Mouse (Mus musculus): Measurements from ENCODE around the gene Spdye4c. TPM values are rescaled to one million over a fixed set of nuclear protein-coding genes. Genes with fewer than 3 reads are reported as not detected.
A peak's percentile ranks its signal among the peaks of the same experiment; 100 is the strongest.

Gene Spdye4c
- polyA plus RNA-seq, 1 experiment from 2014 or later, result not detected

DNA sequence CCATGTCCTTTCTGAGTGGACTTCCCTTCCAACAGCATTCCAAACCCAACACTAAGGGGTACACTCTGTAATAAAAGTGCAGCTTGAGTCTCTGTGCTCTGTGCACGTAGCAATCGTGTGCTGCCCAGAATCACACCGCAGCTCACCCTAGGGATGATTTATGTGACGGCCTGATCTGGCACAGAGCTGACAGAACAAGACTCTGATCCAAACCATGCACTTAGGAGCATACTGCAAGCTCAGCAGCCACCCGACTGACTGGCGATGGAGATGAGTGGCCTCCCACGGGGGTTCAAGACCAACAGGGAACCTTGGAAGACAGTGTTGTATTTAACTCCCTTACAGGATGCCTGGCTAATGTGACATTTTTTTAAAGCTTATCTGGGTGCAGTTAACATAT, 41.4 kb upstream of the Spdye4c start:
- H3K4me2 ChIP-seq (replicated peaks; ENCODE audit: low read depth, low read length), result no peak overlapping the region
- H3K9ac ChIP-seq (replicated peaks; ENCODE audit: low read depth), result no peak overlapping the region
- WGBS, result 14% methylated on average over 7 of the region's 7 CpGs
- no peak for TF ChIP-seq CTCF (IDR thresholded peaks at IDR 0.05)
- TF ChIP-seq EP300 (IDR thresholded peaks at IDR 0.05), result peak; percentile 30; the same call in 1 of the 2 replicates
- ATAC-seq (no peak), DNase-seq (ENCODE audit: low spot score) (no peak)
- H3K4me3 ChIP-seq (ENCODE audit: low read depth, low read length), result no peak overlapping the region
- H3K27ac ChIP-seq (ENCODE audit: low read length), result peak overlapping the region; percentile 34
- H3K9me3 ChIP-seq (ENCODE audit: low read length), result no peaks in the 10 kb centered on the region
- H3K4me1 ChIP-seq (ENCODE audit: insufficient read depth, low read depth, low read length), result peaks cover 18% of the 10 kb centered on the region
- H3K36me3 ChIP-seq (ENCODE audit: insufficient read depth, low read length), result no peaks in the 10 kb centered on the region
- H3K27me3 ChIP-seq (replicated peaks; ENCODE audit: insufficient read depth, low read length), result no peaks in the 10 kb centered on the region

DNA sequence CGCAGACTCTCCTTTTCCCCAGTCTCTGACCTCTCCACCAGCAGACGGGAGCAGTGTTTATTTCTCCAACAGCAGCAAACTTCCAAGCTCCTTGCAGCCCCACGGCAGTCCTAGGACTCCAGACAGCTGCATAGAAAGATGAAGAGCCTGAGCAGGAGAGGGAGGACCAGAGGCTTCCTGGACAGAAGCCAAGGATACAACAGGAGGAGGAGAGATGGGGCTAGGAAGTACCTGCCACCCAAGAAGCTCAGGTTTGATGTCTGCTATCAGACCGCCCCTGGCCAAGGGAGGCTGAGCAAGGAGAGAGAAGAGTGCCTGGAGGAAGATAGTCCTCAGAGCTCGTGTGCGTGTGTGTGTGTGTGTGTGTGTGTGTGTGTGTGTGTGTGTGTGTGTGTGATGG, 41.0 kb upstream of the Spdye4c start:
- no peak overlapping the region for H3K4me2 ChIP-seq (replicated peaks; ENCODE audit: low read depth, low read length)
- no peak for ATAC-seq
- WGBS, result 21% methylated on average over 4 of the region's 6 CpGs

DNA sequence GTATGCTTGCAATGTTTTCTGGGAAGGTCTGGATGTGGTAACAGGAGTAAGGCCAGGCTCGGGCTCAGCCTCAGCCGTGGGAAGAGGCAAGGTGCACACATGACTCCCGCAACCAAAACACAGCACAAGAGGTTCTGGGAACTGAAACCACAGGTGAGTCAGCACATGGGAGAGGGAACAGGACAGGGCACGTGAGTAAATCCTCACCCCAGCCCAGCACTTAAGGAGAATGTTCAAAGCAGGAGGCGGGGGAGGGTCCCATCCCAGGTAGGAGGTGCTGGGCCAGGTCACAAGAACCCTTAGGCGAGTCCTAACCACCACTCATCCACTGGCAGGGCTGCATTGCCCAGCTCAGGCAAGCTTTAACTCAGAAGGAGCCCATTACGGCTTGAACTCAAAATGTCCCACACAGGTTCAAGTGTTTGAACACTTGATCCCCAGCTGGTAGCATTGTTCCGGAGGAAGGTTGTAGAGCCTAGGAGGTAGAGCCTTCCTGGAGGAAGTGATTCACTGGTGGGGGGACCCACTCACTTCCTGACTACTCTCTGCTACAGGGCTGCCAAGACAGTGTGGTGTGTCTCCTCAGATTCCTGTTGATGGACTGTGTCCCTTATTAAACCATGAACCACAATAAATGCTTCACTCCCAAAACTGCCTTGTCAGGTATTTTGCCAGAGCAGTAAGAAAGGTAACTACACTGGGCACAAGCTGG, 38.8 kb upstream of the Spdye4c start:
- ATAC-seq, result peak; percentile 92
- TF ChIP-seq CTCF (IDR thresholded peaks at IDR 0.05), result no peak
- TF ChIP-seq EP300 (IDR thresholded peaks at IDR 0.05), result peak; percentile 96
- 56% methylated on average over 8 of the region's 8 CpGs for WGBS
- Histone ChIP-seq H3K9me3 (ENCODE audit: low read length) (no peaks in the 10 kb centered on the region), H3K4me1 (ENCODE audit: insufficient read depth, low read depth, low read length) (peaks cover 18% of the 10 kb centered on the region), H3K9ac (replicated peaks; ENCODE audit: low read depth) (no peak overlapping the region), H3K4me3 (ENCODE audit: low read depth, low read length) (no peak overlapping the region), H3K4me2 (replicated peaks; ENCODE audit: low read depth, low read length) (no peak overlapping the region), H3K27ac (ENCODE audit: low read length) (peak overlapping the region; percentile 76), H3K27me3 (replicated peaks; ENCODE audit: insufficient read depth, low read length) (no peaks in the 10 kb centered on the region), H3K36me3 (ENCODE audit: insufficient read depth, low read length) (no peaks in the 10 kb centered on the region)
- DNase-seq (ENCODE audit: low spot score), result peak; percentile 89

More for the DNA sequence above, 41.0 kb upstream of the Spdye4c start:
- Histone ChIP-seq H3K27me3 (replicated peaks; ENCODE audit: insufficient read depth, low read length) (no peaks in the 10 kb centered on the region), H3K9me3 (ENCODE audit: low read length) (no peaks in the 10 kb centered on the region), H3K27ac (ENCODE audit: low read length) (peak overlapping the region; percentile 34), H3K9ac (replicated peaks; ENCODE audit: low read depth) (no peak overlapping the region), H3K36me3 (ENCODE audit: insufficient read depth, low read length) (no peaks in the 10 kb centered on the region), H3K4me3 (ENCODE audit: low read depth, low read length) (no peak overlapping the region), H3K4me1 (ENCODE audit: insufficient read depth, low read depth, low read length) (peaks cover 18% of the 10 kb centered on the region)
- TF ChIP-seq EP300 (IDR thresholded peaks at IDR 0.05), result no peak
- TF ChIP-seq CTCF (IDR thresholded peaks at IDR 0.05), result no peak
- no peak for DNase-seq (ENCODE audit: low spot score)

DNA sequence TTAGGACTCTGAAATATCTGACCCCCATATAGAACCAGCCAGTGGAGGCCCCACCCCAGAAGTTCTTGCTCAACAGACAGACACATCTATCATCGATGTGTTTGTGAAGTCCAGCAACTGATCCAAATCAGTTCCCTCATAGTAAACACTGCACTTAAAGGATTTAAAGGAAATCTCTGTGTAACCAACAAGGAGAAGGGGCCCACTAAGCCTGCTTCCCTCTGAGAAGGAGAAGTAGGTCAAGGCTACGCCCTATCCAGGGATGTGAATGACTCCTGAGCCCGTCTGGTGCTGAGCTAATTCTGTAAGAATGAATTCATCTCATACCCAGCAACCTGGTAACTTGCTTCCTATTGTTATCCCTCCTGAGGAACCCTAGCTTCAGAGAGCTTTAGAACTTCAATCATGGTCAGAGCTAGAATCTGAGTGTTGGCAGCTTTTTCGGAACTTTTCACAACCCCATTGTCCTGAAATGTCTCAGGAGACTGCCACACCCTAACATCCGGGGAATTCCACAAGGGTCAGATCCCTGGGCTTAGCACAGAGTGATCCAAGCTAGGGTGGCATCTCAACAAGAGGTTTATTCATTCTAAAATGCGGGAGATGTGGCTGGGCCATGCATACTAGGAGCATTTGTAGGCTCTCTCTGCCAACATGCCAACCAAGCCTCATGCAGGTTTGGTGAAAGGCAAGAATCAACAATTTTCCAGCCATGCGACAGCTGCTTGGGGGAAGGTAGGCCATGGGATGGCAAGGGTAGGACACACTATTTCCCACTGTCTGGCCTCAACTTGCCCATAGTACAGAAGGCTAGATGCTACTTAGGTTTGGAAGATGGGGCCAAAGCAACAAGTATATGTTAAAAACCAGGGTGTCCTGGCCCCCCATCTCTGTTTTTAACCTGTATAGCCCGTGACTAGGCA, 38.0 kb upstream of the Spdye4c start:
- ATAC-seq (peak; percentile 28), DNase-seq (ENCODE audit: low spot score) (peak; percentile 48)
- Histone ChIP-seq H3K4me2 (replicated peaks; ENCODE audit: low read depth, low read length) (no peak overlapping the region), H3K9ac (replicated peaks; ENCODE audit: low read depth) (no peak overlapping the region), H3K4me1 (ENCODE audit: insufficient read depth, low read depth, low read length) (peaks cover 13% of the 10 kb centered on the region), H3K36me3 (ENCODE audit: insufficient read depth, low read length) (no peaks in the 10 kb centered on the region), H3K9me3 (ENCODE audit: low read length) (no peaks in the 10 kb centered on the region), H3K27me3 (replicated peaks; ENCODE audit: insufficient read depth, low read length) (no peaks in the 10 kb centered on the region), H3K4me3 (ENCODE audit: low read depth, low read length) (no peak overlapping the region), H3K27ac (ENCODE audit: low read length) (peak overlapping the region; percentile 76)
- no peak for TF ChIP-seq CTCF (IDR thresholded peaks at IDR 0.05)
- TF ChIP-seq EP300 (IDR thresholded peaks at IDR 0.05), result peak; percentile 21; the same call in 1 of the 2 replicates
- WGBS, result 63% methylated on average over 8 of the region's 8 CpGs

DNA sequence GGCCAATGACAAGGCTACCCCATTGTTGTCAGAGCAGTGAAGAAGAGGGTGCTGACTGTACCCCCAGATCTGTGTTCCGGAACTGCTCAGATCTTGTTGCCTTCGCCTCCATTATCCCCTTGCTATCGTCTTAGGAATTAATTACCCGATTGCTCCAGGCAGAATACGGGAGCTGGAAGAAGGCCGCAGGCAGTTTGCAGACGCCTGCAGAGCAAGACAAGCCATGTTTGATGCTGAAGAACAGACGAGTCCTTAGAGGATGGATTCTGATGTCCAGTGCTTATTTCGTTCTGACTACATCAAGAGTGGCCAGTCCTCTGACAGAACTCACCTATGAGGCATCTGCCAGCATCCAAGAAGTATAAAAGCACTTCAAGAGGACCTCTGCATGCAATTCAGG, 35.9 kb upstream of the Spdye4c start:
- DNase-seq (ENCODE audit: low spot score) (no peak), ATAC-seq (no peak)
- Histone ChIP-seq H3K9ac (replicated peaks; ENCODE audit: low read depth) (no peak overlapping the region), H3K27me3 (replicated peaks; ENCODE audit: insufficient read depth, low read length) (no peaks in the 10 kb centered on the region), H3K4me2 (replicated peaks; ENCODE audit: low read depth, low read length) (no peak overlapping the region), H3K4me1 (ENCODE audit: insufficient read depth, low read depth, low read length) (peaks cover 12% of the 10 kb centered on the region), H3K27ac (ENCODE audit: low read length) (no peak overlapping the region), H3K4me3 (ENCODE audit: low read depth, low read length) (no peak overlapping the region), H3K36me3 (ENCODE audit: insufficient read depth, low read length) (no peaks in the 10 kb centered on the region), H3K9me3 (ENCODE audit: low read length) (no peaks in the 10 kb centered on the region)
- WGBS, result 86% methylated on average over 9 of the region's 9 CpGs
- TF ChIP-seq EP300 (IDR thresholded peaks at IDR 0.05) (no peak), CTCF (IDR thresholded peaks at IDR 0.05) (no peak)

DNA sequence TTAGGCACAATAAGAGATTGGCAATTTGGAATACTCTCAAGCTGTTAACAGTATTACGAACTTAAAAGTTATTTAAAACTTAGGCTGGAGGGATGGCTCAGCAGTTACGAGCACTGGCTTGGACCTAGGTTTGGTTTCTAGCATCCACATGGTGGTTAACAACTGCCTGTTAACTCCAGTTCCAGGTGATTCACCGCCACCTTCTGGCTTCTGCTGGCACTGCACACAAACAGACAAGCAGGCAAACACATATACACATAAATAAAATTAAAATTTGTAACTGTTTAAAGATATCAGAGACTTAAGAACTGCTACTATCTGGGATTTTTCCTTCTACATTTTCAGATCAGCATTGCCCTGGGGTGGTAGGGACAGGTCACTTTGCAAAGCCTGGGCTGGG, 26.8 kb upstream of the Spdye4c start:
- no peak for ATAC-seq
- Histone ChIP-seq H3K9ac (replicated peaks; ENCODE audit: low read depth) (no peak overlapping the region), H3K4me2 (replicated peaks; ENCODE audit: low read depth, low read length) (no peak overlapping the region), H3K4me3 (ENCODE audit: low read depth, low read length) (no peak overlapping the region), H3K27ac (ENCODE audit: low read length) (no peak overlapping the region), H3K36me3 (ENCODE audit: insufficient read depth, low read length) (no peaks in the 10 kb centered on the region), H3K9me3 (ENCODE audit: low read length) (no peaks in the 10 kb centered on the region), H3K4me1 (ENCODE audit: insufficient read depth, low read depth, low read length) (no peaks in the 10 kb centered on the region), H3K27me3 (replicated peaks; ENCODE audit: insufficient read depth, low read length) (no peaks in the 10 kb centered on the region)
- TF ChIP-seq CTCF (IDR thresholded peaks at IDR 0.05) (peak; percentile 48), EP300 (IDR thresholded peaks at IDR 0.05) (no peak)
- DNase-seq (ENCODE audit: low spot score), result no peak
- 90% methylated on average over 3 of the region's 3 CpGs for WGBS

Measured in lung, postnatal 0 days (tissue).